Mouse (Mus musculus) intestine, embryonic 15.5 days (tissue): Measurements from ENCODE around the gene Dnajb13. TPM values are rescaled to one million over a fixed set of nuclear protein-coding genes. Genes with fewer than 3 reads are reported as not detected.

Experiments
- ATAC-seq: fragments of 200-750 bp; cut with Nextera tagmentation; 2 replicates; pipeline ENCODE4 v1.8.0; 2017; ENCODE audit warnings: moderate TSS enrichment, moderate library complexity
- H3K27ac ChIP-seq: fragments of 300-500 bp; sonication (generic); 2 replicates; pipeline ENCODE4 v1.5.1; 2015; ENCODE audit warnings: mild to moderate bottlenecking, inconsistent platforms
- H3K27me3 ChIP-seq: fragments of 300-500 bp; sonication (generic); replicated peaks from 2 replicates; pipeline ENCODE4 v1.6.1; 2015; ENCODE audit warnings: inconsistent platforms
- H3K36me3 ChIP-seq: fragments of 300-500 bp; sonication (generic); 2 replicates; pipeline ENCODE4 v1.6.1; 2015; ENCODE audit warnings: inconsistent platforms
- H3K4me1 ChIP-seq: fragments of 300-500 bp; sonication (generic); replicated peaks from 2 replicates; pipeline ENCODE4 v1.6.1; 2015; ENCODE audit warnings: inconsistent platforms
- H3K4me2 ChIP-seq: fragments of 300-500 bp; sonication (generic); replicated peaks from 2 replicates; pipeline ENCODE4 v1.6.1; 2015; ENCODE audit warnings: mild to moderate bottlenecking, inconsistent platforms
- H3K4me3 ChIP-seq: fragments of 300-500 bp; sonication (generic); replicated peaks from 2 replicates; pipeline ENCODE4 v1.5.1; 2015; ENCODE audit warnings: inconsistent platforms
- H3K9ac ChIP-seq: fragments of 300-500 bp; sonication (generic); 2 replicates; pipeline ENCODE4 v1.6.1; 2015; ENCODE audit warnings: inconsistent platforms
- H3K9me3 ChIP-seq: fragments of 300-500 bp; sonication (generic); 2 replicates; pipeline ENCODE4 v1.6.1; 2016; ENCODE audit warnings: inconsistent platforms
- WGBS: fragments of 180-500 bp; shearing (Covaris S2); methylation state at CpG from one replicate; pipeline ENCODE4 v1.1.7; 2015; 5-methylcytosine and 5-hydroxymethylcytosine counted together
- polyA plus RNA-seq: library from polyadenylated mRNA; unstranded; fragments of >200 nt; fragmentation: Nextera tagmentation; extraction: Ambion mirVana; gene quantifications from 2 replicates; pipeline ENCODE4 v1.2.1, GENCODE M21; 2015

Dnajb13 gene
- polyA plus RNA-seq, 1 experiment from 2014 or later, result 0.41 TPM

DNA sequence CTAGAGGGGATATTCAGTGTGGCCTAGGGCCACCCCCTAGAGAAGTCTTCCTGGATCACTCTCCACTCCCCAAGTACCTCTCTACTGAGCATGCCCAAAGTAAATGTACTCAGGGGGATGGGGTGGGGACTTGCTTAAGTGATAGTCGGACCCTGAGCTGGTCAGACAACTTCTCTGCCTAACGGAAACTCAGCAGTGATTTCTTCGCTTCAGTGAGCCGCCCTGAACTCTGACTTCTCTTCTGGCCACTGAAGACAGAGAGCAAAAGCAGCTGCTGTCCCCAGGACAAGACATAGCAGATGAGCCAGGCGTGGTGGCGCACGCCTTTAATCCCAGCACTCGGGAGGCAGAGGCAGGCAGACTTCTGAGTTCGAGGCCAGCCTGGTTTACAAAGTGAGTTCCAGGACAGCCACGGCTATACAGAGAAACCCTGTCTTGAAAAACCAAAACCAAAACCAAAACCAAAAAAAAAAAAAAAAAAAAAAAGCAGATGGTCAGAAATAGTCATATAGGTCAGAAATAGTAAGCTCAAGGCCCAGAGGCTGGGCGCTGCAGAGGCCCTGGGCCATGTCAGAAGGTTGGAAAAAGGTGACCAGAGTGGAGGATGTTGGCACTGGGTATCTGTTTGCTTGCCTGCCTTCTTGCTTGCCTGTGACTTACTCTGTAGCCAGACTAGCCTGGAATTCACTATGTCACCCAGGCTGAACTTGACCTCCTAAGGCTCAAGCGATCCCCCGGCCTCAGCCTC lies 9.8 kb downstream of the Dnajb13 start:
- Histone ChIP-seq H3K27me3 (no peaks in the 10 kb centered on the region), H3K4me2 (no peak overlapping the region), H3K36me3 (no peaks in the 10 kb centered on the region), H3K4me1 (peaks cover 3% of the 10 kb centered on the region; the same call in 1 of the 2 replicates), H3K4me3 (no peak overlapping the region), H3K9ac (no peak overlapping the region), H3K9me3 (no peaks in the 10 kb centered on the region), H3K27ac (no peak overlapping the region)
- no peak for ATAC-seq
- 77% methylated on average over 13 of the region's 13 CpGs for WGBS

DNA sequence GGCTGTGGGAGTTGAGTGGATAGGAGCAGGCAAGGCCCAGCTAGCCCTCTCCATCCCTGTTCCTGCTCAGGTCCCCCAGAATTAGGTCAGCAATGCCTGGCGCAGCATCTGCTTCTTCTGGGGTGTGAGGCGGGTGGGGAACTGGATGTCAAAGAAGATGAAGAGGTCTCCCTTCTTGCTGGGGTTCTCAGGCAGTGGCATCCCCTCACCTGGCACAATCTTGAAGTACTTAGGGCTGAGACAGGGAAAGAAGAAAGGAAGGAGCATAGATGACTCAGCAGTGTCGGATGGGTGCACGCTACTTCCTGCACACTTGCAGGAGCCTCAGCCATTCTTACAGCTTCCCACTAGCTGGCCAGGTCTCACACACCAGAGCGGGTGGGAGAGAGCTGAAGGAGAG lies 11.7 kb downstream of the Dnajb13 start:
- no peaks in the 10 kb centered on the region for H3K4me1 ChIP-seq
- ATAC-seq, result no peak
- H3K9ac ChIP-seq, result no peak overlapping the region
- H3K27me3 ChIP-seq, result no peaks in the 10 kb centered on the region
- no peak overlapping the region for H3K27ac ChIP-seq
- no peak overlapping the region for H3K4me3 ChIP-seq
- H3K9me3 ChIP-seq, result no peaks in the 10 kb centered on the region
- H3K4me2 ChIP-seq, result no peak overlapping the region
- 73% methylated on average over 5 of the region's 5 CpGs for WGBS
- H3K36me3 ChIP-seq, result peaks cover 15% of the 10 kb centered on the region

DNA sequence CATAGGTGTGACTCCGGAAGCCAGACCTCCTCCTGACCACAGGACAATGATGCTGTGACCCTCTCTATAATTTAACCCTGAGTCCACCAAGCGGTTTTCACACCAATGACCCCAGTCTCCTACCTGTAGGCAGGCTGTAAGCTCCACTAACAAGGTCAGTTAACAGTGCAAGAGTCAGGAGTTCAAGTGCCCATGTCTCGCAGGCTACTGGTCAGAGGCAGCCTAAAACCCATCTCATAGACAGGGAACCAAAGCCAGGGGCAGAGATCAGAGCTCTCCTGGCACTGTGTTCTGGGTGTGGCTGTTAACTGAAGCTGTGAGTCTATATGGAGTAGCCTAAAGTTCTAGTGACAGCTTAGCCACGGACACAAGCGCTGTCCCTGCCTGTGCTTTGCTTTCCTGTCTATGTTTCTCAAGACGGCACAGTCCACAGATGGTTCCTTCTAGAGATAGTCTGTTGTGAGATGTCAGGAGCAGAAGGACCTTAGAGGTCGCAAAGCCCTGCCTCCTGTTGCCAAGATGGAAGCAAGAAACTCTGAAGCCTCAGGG lies 12.3 kb downstream of the Dnajb13 start:
- H3K27me3 ChIP-seq, result no peaks in the 10 kb centered on the region
- 79% methylated on average over 7 of the region's 7 CpGs for WGBS
- H3K9me3 ChIP-seq, result no peaks in the 10 kb centered on the region
- no peaks in the 10 kb centered on the region for H3K4me1 ChIP-seq
- no peak overlapping the region for H3K4me3 ChIP-seq
- H3K27ac ChIP-seq, result no peak overlapping the region
- no peak for ATAC-seq
- no peak overlapping the region for H3K4me2 ChIP-seq
- H3K9ac ChIP-seq, result no peak overlapping the region
- peaks cover 21% of the 10 kb centered on the region for H3K36me3 ChIP-seq

DNA sequence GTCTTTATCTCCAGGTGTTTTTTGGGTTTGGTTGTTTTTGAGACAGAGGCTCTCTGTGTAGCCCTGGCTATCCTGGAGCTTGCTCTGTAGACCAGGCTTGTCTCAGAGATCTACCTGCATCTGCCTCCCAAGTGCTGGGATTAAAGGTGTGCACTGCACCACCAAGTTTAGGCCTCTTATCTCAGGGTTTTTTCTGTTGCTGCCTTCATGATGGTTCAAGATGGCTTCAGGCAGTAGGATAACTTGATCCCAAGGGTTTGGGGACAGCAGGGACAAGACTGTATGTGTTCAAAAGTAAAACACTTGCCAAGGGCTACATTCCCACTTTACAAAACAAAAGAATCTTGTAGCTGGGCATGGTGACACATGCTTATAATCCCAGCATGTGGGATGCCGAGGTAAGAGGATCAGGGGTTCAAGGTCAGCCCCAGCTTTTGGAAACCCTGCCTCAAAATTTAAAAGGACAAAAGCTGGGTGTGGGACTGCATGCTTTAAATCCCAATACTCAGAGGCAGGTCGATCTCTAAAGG lies 12.9 kb downstream of the Dnajb13 start:
- Histone ChIP-seq H3K27ac (no peak overlapping the region), H3K9me3 (no peaks in the 10 kb centered on the region)
- no peak for ATAC-seq

DNA sequence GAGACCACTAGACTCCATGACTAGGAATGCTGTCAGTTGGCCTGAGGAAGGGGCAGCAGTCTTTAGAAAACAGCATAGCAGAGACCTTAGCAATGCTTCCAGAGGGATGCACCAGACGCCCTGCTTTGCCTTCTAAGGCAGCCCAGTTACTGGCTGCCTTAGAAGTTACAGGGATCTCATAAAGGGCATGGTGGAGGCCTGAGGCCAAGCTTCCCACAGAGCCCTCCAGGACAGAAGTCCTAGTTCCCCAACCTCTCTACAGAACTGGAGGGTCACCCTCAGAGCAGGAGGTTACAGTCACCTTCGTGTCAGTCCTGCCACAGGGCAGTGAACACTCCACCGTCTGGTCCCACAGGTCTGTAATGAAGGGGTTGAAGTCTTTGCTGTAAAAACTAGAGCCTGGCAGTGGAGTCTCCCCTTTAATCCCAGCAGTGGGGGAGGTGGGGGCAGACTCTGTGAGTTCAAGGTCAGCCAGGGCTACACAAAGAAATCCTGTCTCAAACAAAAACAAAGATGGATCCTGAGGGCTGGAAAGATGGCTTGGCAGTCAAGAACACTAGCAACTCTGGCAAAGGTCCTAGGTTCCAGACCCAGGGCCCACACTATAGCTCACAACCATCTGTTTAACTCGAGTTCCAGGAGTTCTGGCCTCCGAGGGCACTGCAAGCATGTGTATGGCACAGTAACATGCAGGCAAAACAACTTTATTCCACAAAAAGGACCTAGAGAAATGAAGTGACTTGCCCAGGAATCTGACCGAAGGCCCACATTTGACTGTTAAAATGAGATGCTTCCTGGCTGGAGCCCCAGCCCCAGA lies 13.5 kb downstream of the Dnajb13 start:
- no peak overlapping the region for H3K4me3 ChIP-seq
- no peak overlapping the region for H3K9ac ChIP-seq
- ATAC-seq, result 0 out of 2 replicates have a peak, but pooled peaks have one; percentile 26
- H3K27ac ChIP-seq, result no peak overlapping the region
- H3K9me3 ChIP-seq, result no peaks in the 10 kb centered on the region
- H3K27me3 ChIP-seq, result no peaks in the 10 kb centered on the region
- H3K36me3 ChIP-seq, result peaks cover 27% of the 10 kb centered on the region
- peaks cover 4% of the 10 kb centered on the region for H3K4me1 ChIP-seq
- 70% methylated on average over 6 of the region's 6 CpGs for WGBS
- H3K4me2 ChIP-seq, result no peak overlapping the region

More for the DNA sequence above, 12.9 kb downstream of the Dnajb13 start:
- H3K27me3 ChIP-seq, result no peaks in the 10 kb centered on the region
- H3K9ac ChIP-seq, result no peak overlapping the region
- H3K4me3 ChIP-seq, result no peak overlapping the region
- H3K4me2 ChIP-seq, result no peak overlapping the region
- WGBS, result 52% methylated on average over 2 of the region's 2 CpGs
- H3K36me3 ChIP-seq, result peaks cover 24% of the 10 kb centered on the region
- no peaks in the 10 kb centered on the region; the same call in 1 of the 2 replicates for H3K4me1 ChIP-seq

DNA sequence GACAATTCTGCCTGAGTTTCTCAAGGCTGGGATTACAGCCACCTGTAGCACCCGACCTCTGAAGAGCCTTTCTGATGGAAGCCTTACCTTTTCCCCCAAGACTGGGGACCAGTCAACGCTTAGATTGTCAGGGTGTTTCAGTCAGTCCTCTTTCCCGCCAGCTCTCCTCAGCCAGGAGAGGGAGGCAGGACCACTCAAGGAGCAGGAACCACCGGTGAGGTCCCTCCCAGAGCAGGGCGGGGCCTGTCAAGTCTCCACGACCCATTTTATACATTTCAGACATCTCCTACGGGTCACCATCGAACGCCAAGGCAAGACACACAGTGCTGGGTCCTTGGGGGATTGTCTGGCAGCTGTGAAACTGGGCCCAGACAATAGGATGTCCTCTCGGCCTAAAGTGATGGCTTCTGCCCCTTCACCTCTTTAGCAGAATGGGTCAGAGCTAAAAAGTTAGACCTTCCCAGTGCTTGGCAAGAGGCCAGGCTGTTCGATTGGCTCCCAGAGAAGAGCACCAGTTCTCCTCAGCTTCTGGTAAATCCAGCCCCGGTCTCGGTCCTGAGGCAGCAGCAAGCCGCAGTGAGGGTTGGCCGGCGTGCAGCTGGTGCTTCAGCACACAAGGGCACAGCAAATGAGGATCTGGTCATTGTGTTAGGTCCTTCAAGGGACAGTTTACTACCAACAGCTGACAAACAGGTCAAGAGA lies 14.3 kb downstream of the Dnajb13 start:
- no peak overlapping the region for H3K27ac ChIP-seq
- H3K27me3 ChIP-seq, result no peaks in the 10 kb centered on the region
- no peak overlapping the region for H3K4me3 ChIP-seq
- 63% methylated on average over 16 of the region's 16 CpGs for whole genome bisulfite sequencing
- H3K36me3 ChIP-seq, result peaks cover 27% of the 10 kb centered on the region
- H3K9me3 ChIP-seq, result no peaks in the 10 kb centered on the region
- no peak overlapping the region for H3K4me2 ChIP-seq
- no peak overlapping the region for H3K9ac ChIP-seq
- H3K4me1 ChIP-seq, result peaks cover 11% of the 10 kb centered on the region
- no peak for ATAC-seq

DNA sequence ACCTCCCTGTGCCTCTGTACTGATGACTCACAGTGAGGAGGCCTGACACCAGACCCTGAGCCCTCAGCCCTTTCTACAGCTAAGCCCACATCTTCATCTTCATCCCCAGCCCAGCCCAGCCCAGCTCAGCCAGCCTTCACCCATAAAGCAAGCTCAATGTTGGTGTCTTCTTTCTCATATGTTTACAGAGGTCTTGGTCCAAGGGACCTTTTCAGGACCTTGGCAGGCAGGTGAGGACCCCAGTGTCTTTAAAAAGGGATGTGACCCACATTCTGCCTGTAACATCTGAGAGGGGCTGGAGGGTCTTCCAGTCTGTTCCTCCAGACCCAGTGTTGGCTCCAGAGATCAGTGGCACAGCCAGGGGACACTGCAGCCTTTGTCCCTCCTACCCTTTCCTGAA lies 15.3 kb downstream of the Dnajb13 start:
- Histone ChIP-seq H3K9me3 (no peaks in the 10 kb centered on the region), H3K4me3 (no peak overlapping the region), H3K36me3 (peaks cover 27% of the 10 kb centered on the region), H3K4me1 (peaks cover 18% of the 10 kb centered on the region), H3K4me2 (no peak overlapping the region), H3K27ac (no peak overlapping the region), H3K9ac (no peak overlapping the region), H3K27me3 (no peaks in the 10 kb centered on the region)
- no peak for ATAC-seq

DNA sequence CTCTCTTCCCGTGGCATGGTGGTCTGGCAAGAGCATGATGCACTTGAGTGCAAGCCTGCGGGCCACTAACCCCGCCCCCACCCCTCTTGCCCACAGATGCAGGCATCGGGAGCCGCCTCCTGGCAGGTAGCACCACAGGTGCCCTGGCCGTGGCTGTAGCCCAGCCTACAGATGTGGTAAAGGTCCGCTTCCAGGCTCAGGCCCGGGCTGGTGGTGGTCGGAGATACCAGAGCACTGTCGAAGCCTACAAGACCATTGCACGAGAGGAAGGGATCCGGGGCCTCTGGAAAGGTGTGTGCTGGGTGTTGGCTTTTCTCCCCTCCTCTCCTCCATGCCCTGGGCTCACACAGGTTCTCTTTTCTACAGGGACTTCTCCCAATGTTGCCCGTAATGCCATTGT lies 16.8 kb downstream of the Dnajb13 start:
- WGBS, result 91% methylated on average over 13 of the region's 13 CpGs
- Histone ChIP-seq H3K27ac (no peak overlapping the region), H3K27me3 (no peaks in the 10 kb centered on the region), H3K4me1 (peaks cover 28% of the 10 kb centered on the region), H3K4me2 (no peak overlapping the region), H3K9me3 (no peaks in the 10 kb centered on the region), H3K9ac (no peak overlapping the region), H3K36me3 (peaks cover 27% of the 10 kb centered on the region), H3K4me3 (no peak overlapping the region)
- no peak for ATAC-seq

DNA sequence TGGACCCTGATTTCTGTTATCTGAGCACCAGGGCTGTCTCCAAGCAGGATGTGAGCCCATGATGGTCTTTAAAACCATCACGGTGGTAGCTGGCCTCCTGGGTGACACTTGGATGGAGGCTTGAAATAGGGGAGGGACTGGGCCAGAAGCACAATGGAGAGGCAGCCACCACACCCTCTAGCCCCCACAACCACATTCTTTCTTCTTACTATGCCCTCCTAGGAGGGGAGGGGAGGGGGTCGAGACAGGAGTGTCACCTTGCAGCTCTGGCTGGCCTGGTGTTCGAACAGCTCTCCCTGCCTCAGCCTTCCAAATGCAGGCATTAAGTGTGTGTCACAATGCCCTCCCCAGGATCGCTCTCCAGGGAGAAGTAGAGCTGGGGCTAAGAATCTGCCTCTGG lies 17.4 kb downstream of the Dnajb13 start:
- no peak overlapping the region for H3K27ac ChIP-seq
- no peak overlapping the region for H3K4me2 ChIP-seq
- no peak overlapping the region for H3K4me3 ChIP-seq
- H3K9me3 ChIP-seq, result no peaks in the 10 kb centered on the region
- no peak overlapping the region for H3K9ac ChIP-seq
- peaks cover 27% of the 10 kb centered on the region for H3K36me3 ChIP-seq
- peaks cover 33% of the 10 kb centered on the region for H3K4me1 ChIP-seq
- ATAC-seq, result no peak
- H3K27me3 ChIP-seq, result no peaks in the 10 kb centered on the region
- 90% methylated on average over 4 of the region's 4 CpGs for WGBS

DNA sequence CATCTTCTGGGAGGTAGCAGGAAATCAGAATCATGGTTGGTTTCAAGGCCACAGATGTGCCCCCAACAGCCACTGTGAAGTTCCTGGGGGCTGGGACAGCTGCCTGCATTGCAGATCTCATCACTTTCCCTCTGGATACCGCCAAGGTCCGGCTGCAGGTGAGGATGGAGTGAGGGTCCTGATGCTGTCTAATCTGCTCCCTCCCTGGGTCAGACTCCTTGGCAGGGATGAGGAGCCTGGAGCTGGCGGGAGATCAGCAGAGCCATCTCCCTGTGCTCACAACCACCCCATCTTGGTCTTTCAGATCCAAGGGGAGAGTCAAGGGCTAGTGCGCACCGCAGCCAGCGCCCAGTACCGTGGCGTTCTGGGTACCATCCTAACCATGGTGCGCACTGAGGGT lies 18.0 kb downstream of the Dnajb13 start:
- H3K4me2 ChIP-seq, result peak overlapping the region; percentile 90; the same call in 1 of the 2 replicates
- 0 out of 2 replicates have a peak overlapping the region, but pooled peaks have one; percentile 78 for H3K27ac ChIP-seq
- peaks cover 27% of the 10 kb centered on the region for H3K36me3 ChIP-seq
- no peak for ATAC-seq
- H3K9ac ChIP-seq, result no peak overlapping the region
- H3K9me3 ChIP-seq, result no peaks in the 10 kb centered on the region
- no peaks in the 10 kb centered on the region for H3K27me3 ChIP-seq
- WGBS, result 97% methylated on average over 9 of the region's 9 CpGs
- H3K4me1 ChIP-seq, result peaks cover 34% of the 10 kb centered on the region
- H3K4me3 ChIP-seq, result no peak overlapping the region

DNA sequence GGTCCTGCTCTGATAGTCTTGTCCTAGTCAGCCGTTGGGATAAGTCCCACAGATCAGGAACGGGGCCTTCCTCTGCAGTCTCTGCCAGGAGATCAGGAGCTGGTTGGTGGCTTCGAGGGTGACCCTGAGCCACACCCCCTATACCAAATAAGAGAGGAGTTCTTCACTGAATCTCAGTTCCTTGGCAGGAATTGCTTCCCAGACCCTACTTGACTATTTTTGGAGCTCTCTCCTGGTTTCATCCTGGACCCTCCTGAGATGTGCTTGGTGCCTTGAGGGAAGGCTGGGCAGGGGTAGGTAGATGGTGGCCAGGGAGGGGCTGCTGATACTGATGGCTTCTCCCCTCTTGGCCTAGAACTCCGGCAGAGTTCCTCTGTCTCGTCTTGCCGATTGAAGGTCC lies 18.4 kb downstream of the Dnajb13 start:
- Histone ChIP-seq H3K27ac (peak overlapping the region; percentile 78), H3K27me3 (no peaks in the 10 kb centered on the region), H3K9ac (no peak overlapping the region), H3K36me3 (peaks cover 27% of the 10 kb centered on the region), H3K4me1 (peaks cover 34% of the 10 kb centered on the region), H3K4me2 (peak overlapping the region; percentile 90), H3K9me3 (no peaks in the 10 kb centered on the region), H3K4me3 (no peak overlapping the region)
- no peak for ATAC-seq
- 64% methylated on average over 6 of the region's 6 CpGs for WGBS
